Mouse (Mus musculus): ENCODE results near the gene Mgat4b.

Mgat4b gene

GRCm38 (mm10) chr11:50248473-50249171, 37.9 kb downstream of the Mgat4b start:
- DNase-seq (ENCODE audit: low spot score in 2 of 2): no peak

DNA sequence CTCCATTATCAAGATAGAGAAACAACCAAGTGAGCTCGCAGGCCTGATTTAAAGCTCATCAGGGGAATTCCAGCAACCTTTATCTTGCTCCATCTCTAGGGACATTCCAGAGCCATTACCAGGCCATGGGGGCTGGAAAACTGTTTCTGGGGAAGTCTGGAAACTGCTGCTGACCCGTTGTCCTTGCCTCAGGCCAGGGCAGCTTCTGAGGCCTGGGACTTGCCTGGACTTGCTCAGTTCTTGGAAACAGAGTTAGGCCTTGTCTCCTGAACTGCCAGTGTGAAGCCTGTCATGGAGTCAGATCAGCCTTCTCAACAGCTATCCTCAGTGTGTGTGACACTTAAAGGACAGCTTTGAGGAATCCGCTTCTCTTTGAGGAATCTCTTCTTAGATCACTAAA, 41.5 kb downstream of the Mgat4b start:
- no peak for DNase-seq (ENCODE audit: low spot score in 2 of 2)

- no peak for DNase-seq (ENCODE audit: low spot score in 2 of 2)
Observed at GRCm38 (mm10) chr11:50252684-50253265, 42.1 kb downstream of the Mgat4b start.

GRCm38 (mm10) chr11:50253393-50253792, 42.7 kb downstream of the Mgat4b start:
- DNase-seq (ENCODE audit: low spot score in 2 of 2): no peak

DNA sequence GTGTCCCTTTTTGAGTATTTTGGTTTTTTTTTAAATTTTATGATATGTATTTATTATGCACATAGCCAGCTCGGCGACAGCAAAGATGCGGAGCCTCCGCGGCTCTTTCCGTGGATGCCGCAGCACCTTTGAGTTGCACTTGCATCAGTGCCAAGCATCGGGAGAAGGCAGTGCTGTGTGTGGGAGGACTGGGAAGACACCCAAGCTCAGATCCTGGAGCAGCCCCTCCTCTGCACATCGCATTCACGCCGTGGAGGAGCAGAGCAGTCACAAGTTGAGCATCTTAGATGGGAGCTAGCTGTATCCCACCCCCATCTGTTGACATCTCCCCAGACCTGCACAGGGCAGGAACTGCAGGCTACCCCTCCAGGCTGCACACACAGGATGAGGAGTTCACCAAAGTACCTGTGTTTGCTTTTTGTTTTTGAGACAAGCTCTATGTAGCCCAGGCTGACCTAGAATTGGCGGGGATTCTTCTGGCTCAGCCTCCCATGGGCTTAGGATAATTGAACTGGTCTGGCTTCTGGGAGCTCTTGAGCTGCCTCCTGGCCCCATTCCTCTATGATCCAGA, 43.4 kb downstream of the Mgat4b start:
- DNase-seq (ENCODE audit: low spot score in 2 of 2): peak; percentile 91 to 93

DNA sequence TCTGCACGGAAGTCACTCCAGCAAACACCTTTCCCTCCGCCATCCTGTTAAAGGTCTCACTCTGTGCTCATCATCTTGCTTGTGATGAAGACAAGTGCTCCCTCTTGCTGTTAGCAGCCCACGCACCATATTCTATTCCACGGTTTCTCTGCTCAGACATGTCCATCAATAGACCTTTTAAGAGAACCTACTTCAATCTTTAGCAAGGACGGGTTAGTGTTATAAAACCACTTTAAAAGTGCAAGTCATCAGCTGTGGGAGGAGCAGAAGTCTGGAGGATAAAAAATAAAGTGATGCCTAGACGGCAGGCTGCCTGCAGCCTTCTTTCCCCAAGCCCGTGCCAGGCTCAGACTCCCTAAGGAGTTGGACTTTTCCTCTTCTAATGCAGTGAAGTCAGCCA, 45.9 kb downstream of the Mgat4b start:
- DNase-seq (ENCODE audit: low spot score in 2 of 2): no peak

DNA sequence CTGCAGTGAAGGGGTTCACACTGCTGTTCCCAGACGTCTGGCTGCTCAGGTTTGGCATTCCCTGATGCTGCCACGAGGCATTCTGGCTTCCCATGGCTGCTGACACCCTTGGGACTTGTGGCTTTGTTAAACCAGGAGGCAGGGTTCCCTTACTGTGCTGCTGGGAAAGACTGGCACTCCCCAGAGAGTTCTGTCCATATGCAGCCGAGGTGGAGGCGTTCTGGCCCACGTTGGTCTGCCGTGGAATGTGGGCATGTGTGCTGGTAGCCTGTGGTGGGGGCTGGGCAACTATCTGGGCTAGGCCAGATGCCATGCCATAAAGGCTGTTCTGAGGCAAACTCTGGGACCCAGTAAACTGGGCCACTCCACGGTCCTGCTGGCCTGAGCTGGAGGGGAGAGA, 47.6 kb downstream of the Mgat4b start:
- no peak for DNase-seq (ENCODE audit: low spot score in 2 of 2)

- DNase-seq (ENCODE audit: low spot score in 2 of 2): no peak
Observed at GRCm38 (mm10) chr11:50262020-50262419, 51.3 kb downstream of the Mgat4b start.

DNA sequence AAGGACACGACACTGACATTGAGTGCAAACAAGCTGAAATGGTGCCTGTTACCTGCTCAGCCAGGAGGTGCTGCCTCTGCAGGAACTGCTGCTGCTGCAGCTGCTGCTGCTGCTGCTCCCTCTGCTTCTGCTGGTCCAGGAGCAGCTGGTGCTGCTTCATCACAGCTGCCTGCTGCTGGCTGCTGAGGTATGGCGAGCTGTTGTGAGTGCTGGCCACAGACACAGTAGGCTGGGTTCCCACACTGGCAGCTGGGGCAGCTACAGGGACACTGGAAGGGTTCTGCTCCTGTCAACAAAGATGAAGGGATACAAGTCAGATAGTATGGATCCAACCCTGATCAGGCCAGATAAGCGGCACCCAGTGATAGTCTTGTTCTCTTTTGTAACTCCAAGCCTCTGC, 52.5 kb downstream of the Mgat4b start:
- no peak for DNase-seq (ENCODE audit: low spot score in 2 of 2)

GRCm38 (mm10) chr11:50265931-50266330, 55.2 kb downstream of the Mgat4b start:
- no peak for DNase-seq (ENCODE audit: low spot score in 2 of 2)

DNA sequence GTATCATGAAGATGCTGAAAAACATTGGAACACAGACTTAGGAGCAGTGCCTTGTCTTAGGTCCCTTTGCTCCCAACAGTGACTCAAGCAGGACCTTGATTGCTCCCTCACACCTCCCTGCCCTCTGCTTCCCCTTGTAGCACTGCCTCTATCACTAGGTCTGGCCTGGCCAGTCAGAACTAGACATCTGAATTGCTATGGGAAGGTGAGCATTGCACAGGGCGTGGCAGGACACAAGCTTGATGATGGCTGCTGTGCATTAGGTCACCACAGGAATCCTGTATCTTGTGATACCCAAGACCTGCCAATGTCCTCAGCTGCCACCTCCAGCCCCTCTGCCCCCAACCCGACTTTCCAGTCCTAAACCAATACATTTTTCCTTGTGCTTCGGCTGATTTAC, 56.3 kb downstream of the Mgat4b start:
- DNase-seq (ENCODE audit: low spot score in 2 of 2): no peak

DNA sequence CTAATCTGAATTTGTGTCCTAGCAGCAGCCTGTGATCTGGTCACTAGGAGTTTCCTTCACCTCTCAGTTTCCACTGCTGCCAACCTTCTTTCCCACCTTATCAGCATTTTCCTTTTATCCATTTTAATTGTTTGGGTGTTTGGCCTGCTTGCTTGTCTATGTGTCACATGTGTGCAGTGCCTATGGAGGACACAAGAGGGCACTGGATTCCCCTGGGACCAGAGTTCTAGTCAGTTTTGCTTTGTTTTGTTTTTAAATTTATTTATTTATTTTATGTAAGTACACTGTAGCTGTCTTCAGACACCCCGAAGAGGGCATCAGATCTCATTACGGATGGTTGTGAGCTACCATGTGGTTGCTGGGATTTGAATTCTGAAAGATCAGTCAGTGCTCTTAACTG, 58.5 kb downstream of the Mgat4b start:
- no peak for DNase-seq (ENCODE audit: low spot score in 2 of 2)

- DNase-seq (ENCODE audit: low spot score in 2 of 2): no peak
Observed at GRCm38 (mm10) chr11:50269885-50270284, 59.2 kb downstream of the Mgat4b start.

DNA sequence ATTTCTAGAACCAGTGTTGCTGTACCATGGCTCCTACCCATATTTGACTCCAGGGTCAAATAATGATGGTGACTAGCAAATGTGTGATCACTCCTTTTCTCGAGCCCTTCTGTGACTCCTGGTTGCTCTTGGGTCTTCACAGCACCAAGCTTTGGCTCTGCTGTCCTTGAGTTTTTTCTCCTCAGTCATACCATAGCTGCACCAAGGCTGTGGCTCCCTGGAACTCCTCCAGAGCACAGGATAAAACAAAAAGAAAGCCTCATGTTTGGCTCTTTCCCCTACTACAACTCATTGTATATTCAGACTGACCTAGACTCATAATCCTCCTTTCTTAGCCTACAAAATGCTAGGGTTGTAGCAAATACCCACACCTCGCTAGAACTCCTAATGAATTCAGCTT, 62.1 kb downstream of the Mgat4b start:
- DNase-seq (ENCODE audit: low spot score in 2 of 2): peak in 1 of 2 experiments; percentile 13

- peak in 1 of 2 experiments; percentile 9 for DNase-seq (ENCODE audit: low spot score in 2 of 2)
Observed at GRCm38 (mm10) chr11:50275077-50275476, 64.4 kb downstream of the Mgat4b start.

GRCm38 (mm10) chr11:50275568-50276151, 65.0 kb downstream of the Mgat4b start:
- peak in 1 of 2 experiments; percentile 38 for DNase-seq (ENCODE audit: low spot score in 2 of 2)

DNA sequence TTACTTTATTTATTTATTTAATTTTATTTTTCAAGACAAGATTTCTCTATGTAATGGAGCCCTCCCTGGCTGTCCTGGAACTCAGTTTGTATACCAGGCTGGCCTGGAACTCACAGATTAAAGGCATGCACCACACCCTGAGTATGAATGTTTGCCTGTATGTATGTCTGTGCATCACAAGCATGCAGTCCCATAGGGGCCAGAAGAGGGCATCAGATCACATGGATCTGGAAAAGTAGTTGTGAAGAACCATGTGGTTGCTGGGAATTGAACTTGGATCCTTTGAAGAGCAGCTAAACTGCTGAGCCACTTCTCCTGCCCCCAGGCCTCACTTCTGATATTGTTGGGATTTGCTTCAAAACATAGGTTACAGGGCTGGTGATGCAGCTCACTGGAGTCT, 66.3 kb downstream of the Mgat4b start:
- DNase-seq (ENCODE audit: low spot score in 2 of 2): no peak

GRCm38 (mm10) chr11:50277706-50278105, 67.0 kb downstream of the Mgat4b start:
- DNase-seq (ENCODE audit: low spot score in 2 of 2): no peak

- DNase-seq (ENCODE audit: low spot score in 2 of 2): no peak
Observed at GRCm38 (mm10) chr11:50279005-50279404, 68.3 kb downstream of the Mgat4b start.

- DNase-seq (ENCODE audit: low spot score in 2 of 2): no peak
Observed at GRCm38 (mm10) chr11:50280053-50280452, 69.4 kb downstream of the Mgat4b start.

All from right cerebral cortex, postnatal 10 days (tissue).